Mouse (Mus musculus): ENCODE data around the gene Glyctk.
"Not testable (repeated sequence)": the region's sequence is repeated elsewhere in the genome, so short reads cannot be mapped to it uniquely, and the experiment has no call there.

The Glyctk gene

DNA sequence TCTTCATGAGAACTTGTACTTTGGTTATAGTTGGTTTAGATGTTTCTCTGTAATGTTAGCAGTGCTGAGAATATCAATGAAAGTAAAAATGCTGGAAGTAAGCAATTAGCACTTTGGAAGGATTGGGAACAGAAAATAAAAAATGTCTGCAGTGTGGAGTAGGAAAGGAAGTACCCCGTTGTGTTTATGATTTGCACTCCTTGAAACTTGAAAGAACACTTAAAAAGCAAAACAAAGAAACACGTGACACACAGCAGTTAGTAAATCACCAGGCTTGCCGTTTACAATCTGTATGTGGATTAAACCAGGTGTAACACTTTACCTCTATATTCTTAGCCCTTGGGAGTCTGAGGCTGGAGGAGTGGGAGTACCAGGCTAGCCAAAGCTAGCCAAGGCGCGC lies 18.8 kb upstream of the Glyctk start:
- no peak for ATAC-seq (ENCODE audit: low TSS enrichment)

DNA sequence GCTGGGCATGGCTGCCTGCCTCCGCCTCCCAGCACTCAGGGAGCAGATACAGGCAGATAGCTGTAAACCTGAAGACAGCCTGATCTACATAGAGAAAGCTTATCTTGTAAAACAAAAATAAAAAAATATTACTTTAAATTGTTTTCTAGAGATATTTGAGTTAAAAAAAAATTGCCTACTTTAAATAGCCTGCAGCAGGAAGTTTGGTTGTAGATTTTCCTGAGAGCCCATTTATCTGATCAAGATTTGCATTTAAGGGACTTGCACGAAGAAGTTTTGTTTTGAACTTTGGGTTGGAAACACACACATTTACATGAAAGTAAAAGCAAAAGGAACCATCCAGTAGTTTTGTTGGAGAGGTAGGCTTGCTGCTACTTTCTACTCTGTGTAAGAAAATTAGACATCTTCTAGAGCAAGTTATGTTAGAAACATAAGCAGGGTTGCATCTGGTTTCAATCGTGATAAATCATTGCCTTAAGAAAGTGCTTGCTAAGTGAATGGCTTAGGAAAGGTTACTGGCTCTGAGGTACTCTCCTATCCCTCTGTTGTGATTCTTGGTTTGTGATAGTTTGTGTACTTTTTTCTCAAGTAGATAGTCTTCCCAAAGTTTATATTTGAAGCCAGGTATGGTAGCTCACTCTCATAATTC lies 17.7 kb upstream of the Glyctk start:
- ATAC-seq (ENCODE audit: low TSS enrichment) = no peak

DNA sequence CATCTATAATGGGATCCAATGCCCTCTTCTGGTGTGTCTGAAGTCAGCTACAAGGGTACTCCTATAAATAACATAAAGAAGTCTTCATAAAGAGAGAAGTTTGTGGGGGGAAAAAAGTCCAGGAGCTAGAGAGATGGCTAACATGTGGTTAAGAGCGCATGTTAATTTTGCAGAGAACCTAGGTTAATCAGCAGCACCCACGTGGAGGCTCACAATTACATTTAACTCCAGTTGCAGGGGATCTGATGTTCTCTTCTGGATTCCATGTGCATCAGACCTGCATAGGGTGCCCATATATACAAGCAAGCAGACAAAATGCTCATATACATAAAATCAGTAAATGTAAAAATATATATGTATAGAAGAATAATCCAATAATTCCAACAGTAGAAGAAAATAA lies 15.4 kb upstream of the Glyctk start:
- no peak for ATAC-seq (ENCODE audit: low TSS enrichment)

- no peak for ATAC-seq (ENCODE audit: low TSS enrichment)
These were observed 14.6 kb upstream of the Glyctk start for GRCm38 (mm10) chr9:106172527-106172926.

DNA sequence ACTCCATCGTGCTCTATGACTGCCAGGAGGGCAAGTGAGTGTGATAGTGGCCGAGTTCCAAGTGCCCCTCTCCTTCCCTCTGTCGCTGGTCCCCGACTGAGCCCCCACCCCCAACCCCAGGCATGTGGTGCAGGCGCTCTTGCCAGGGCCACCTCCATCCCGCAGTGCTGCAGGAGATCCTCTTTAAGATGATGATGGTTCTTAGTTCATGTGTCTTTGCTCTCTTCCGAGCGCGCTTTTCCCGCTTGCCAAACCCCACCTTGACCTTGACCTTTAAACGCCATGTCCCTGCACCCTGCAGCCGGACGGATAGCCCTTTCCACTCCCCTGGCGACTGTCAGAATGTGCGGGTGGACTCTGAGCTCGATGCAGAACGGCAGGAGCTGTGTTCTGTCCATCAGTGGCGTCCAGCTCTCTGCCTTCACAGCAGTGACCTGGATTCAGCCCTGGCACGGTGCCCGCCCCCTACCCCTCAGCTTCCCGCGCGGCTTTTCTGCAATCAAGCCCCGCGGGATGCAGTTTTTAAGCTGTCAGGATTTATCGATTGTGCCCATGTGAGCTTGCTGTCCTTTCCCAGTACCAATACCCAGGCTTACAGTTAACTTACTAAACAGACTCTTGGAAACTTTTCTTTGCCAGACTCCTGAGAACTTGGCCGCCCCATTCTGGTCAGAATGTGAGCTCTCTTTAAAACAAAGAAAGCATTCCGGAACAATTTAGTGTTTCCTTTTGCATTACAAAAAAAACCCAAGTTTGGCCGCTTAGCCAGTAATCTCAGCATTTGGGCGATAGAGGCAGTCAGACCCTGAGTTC lies 13.6 kb upstream of the Glyctk start:
- peak; percentile 5; the same call in 1 of the 2 replicates for ATAC-seq (ENCODE audit: low TSS enrichment)

DNA sequence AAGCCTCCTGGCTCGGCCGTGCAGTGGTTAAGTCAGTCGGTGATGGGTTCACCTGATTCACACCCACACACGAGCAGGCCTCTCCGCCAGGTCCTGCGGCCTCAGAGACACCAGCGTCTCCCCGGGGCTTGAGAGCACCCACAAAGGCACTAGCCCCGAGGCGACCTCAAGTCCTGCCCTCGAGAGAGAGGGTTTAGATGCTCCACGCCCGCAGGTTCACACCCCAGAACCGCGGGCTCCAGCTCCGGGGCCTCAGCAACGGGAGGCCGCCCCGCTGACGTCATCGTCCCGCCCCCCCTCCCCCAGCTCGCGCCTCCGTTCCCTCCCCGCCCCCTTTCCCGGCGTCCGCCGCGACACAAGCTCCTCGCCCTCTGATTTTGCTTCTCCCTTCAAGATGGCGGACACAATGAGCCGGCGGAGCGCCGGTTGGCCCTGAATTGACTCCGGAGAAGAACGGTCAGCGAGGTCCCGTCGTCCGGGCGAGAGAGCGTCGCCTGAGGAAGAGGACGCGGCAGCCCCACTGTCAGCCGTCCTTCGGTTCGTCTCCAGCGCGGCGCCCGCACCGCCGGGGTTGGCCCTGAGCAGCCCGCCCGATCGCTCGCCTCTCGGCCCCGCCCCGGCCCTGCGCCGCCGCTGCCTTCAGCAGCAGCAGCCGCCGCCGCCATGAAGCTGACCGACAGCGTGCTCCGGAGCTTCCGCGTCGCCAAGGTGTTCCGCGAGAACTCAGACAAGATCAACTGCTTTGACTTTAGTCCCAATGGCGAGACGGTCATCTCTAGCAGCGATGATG lies 12.8 kb upstream of the Glyctk start, which contains the start of gene Wdr82:
Wdr82 (plus strand) TSS at position 373 of the 790 bp plus-strand sequence.
- ATAC-seq (ENCODE audit: low TSS enrichment) = peak; percentile 76

DNA sequence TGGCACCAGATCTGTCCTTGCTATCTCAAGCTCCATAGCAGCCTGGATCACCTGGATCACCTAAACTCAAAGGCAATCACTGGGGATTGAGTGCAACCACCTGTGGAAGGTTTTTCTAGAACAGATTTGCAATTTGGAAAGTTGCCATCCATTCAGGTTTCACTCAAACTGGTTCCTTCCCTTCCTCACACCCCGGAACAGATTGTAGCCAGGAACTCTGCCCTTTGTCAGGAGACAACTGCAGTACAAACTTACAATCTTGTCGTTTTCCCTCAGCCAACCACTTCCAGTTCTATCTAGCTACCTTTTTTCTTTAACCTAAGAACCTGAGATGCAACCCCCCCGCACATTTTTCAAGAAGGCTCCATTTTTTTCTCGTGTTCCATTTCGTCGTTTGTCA lies 12.0 kb upstream of the Glyctk start:
- no peak for ATAC-seq (ENCODE audit: low TSS enrichment)

DNA sequence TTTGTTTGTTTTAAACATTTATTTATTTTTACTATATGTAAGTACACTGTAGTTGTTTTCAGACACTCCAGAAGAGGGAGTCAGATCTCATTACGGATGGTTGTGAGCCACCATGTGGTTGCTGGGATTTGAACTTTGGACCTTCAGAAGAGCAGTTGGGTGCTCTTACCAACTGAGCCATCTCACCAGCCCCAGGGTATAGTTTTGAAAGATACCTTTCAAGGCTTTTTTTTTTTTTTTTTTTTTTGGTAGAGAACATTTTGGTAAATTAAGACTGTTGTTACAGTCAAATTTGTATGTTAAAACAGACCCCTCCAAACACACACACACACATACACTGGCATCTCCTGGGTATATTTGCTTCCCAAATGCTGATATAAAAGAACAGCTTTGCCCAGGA lies 11.1 kb upstream of the Glyctk start:
- not testable (repeated sequence) for ATAC-seq (ENCODE audit: low TSS enrichment)

DNA sequence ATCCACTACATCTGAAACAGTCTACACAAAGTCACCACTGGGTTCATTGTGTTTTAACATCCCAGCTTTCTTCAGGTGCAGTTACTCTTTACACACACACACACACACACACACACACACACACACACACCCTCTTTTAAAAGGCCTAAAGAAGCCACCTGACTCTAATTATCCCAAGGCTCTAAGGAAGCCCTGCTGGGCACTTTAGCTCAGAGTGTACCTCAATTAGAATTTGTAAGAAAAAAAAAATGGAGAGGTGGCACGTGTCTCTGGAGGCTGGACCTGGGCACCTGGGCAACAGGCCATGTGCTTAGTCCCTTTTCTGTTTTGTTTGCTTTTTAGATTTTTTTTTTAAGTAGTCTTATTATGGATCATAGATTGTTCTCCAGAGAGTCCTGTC lies 9.8 kb upstream of the Glyctk start:
- ATAC-seq (ENCODE audit: low TSS enrichment) = no peak

GRCm38 (mm10) chr9:106167241-106167640 lies 9.3 kb upstream of the Glyctk start:
- ATAC-seq (ENCODE audit: low TSS enrichment) = no peak

GRCm38 (mm10) chr9:106166709-106167108 lies 8.8 kb upstream of the Glyctk start:
- no peak for ATAC-seq (ENCODE audit: low TSS enrichment)

- ATAC-seq (ENCODE audit: low TSS enrichment) = no peak
These were observed 2.5 kb upstream of the Glyctk start for GRCm38 (mm10) chr9:106160426-106160825.

DNA sequence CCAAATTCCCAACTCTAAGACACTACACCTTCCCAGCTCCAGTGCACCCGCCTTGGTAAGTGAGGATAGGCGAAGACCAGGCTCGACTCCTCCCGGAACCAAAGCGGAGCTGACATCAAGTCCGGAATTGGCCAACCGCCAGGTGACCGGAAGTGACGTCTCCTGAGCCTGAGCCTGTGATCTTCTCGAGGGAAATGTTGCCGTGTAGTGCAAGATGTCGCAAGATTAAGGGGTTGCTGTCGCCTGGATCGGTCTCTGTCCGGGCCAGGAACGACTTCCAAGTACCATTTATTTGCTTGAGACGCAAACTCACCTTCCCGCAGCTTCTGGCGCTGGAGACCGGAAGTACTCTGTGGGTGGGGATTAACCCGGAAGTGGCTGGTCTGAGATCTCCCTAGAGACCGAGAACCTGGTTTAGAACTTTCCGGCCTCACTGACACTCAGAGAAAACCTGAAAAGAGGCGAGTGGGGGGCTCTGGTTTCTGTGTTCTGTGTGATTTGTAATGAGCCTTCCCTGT lies 1.9 kb upstream of the Glyctk start:
- peak; percentile 94 for ATAC-seq (ENCODE audit: low TSS enrichment)

DNA sequence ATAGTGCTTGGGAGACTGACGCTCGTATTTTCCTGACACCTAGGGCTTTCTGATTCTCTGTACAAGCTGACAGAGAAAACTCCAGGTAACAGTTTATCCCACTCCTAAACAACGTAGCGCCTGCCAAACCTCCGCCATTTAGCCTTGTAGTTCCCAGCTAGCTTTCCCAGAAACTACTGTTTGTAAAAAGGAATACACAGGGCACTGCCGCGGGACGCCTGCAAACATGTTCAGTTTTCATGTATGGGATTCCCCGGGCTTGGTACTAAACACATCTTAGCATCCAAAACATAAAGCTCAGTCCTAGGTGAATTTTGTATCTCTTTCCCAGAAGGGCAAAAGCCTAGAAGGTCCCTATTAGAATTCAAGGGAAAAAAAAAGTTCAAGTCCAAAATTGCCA lies 1.3 kb upstream of the Glyctk start:
- no peak for ATAC-seq (ENCODE audit: low TSS enrichment)

- ATAC-seq (ENCODE audit: low TSS enrichment) = no peak
These were observed 364 bp downstream of the Glyctk start for GRCm38 (mm10) chr9:106157623-106157925.

- ATAC-seq (ENCODE audit: low TSS enrichment) = no peak
These were observed 866 bp downstream of the Glyctk start for GRCm38 (mm10) chr9:106156921-106157622.

DNA sequence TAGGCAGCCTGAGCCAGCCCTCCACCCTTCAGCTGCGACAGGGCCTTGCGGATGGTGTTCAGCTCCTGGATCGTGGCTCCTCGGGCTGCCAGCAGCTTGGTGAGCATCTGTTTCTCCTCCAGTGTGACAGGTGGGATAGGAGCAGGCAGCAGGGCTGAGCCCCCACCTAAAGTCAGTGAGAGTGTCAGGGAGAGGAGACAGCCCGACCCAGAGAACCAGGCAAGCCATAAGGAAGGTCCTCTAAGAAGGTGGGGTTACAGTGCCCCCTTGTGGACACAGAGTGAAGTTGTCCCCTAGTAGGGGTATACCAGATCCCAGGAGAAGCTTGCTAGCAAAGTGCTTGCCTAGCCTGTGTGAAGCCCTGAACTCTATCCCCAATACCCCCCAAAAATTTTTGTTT lies 1.5 kb downstream of the Glyctk start:
- ATAC-seq (ENCODE audit: low TSS enrichment) = no peak

DNA sequence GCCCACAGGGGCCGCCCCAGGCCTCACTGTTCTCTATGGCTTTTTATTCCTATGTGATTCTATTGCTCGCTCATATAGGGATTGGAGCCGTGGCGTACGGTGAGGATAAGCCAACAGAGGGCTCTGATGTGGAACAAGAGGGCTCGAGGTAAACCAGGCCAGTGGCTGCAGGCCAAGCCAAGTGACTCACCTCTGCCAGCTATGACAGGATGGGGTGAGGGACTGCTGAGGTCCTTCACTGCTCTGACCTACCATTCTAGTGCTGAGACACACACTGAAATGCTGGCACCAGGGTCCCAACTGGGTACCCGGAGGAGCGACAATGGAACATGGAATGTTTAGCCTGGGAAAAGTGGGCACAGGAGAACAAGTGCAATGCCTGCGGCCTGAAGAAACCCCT lies 3.8 kb downstream of the Glyctk start:
- ATAC-seq (ENCODE audit: low TSS enrichment) = no peak

DNA sequence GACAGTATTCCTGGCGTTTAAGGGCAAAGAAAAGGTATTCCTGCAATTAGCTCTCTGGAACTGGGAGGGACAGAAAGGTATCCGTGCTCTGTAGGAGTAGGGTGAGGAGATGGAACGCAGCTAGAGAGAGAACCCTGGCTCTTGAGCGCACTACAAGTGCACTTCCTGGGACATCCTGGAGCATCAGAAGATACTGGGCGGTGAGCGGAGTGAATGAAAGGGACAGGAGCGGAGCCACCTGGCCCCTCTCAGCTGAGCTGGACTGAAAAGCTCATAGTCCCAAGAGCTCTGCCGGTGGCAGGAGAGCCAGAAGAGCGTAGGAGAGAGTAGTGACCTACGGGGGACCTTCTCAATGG lies 8.6 kb downstream of the Glyctk start:
- ATAC-seq (ENCODE audit: low TSS enrichment) = no peak

DNA sequence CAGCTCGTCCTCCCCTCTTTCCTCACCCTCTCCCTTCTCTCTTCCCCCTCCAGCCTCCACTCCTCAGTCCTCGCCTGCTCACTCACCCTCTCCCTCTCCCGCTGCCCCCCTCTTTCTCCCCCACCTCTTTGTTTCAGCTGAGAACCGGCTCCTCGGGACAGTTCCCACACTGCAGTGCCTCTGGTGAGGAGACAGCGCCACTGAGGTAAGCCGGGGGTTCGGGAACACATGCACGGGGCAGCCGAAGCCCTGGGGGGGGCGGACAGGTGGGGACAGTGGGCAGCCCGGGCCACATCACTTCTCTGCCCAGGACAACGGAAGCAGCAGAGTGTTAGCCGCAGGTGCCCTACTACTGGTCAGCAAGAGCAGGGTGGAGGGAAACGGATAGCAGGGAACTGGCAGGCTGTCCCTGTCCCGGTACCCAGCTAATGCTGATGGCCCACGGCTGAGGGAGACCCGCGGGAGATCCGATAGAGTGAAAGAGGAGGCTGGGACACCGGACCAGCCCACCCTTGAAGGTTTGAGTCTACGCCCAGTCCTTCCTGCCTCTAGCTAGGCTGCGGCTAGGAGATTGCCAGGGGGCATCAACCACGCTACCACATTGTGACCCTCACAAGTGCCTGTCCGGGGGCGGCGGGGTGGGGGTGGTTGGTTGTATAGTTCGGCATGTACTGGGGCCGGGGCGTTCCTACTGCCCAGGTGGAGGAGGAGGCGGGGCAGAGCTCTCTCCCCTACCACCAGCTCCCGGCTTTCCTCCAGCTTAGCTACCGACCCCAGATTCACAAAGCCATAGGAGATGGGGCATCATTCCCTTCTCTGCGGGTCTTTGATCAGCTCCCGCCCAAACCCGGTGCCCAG lies 9.2 kb downstream of the Glyctk start:
- ATAC-seq (ENCODE audit: low TSS enrichment) = no peak

DNA sequence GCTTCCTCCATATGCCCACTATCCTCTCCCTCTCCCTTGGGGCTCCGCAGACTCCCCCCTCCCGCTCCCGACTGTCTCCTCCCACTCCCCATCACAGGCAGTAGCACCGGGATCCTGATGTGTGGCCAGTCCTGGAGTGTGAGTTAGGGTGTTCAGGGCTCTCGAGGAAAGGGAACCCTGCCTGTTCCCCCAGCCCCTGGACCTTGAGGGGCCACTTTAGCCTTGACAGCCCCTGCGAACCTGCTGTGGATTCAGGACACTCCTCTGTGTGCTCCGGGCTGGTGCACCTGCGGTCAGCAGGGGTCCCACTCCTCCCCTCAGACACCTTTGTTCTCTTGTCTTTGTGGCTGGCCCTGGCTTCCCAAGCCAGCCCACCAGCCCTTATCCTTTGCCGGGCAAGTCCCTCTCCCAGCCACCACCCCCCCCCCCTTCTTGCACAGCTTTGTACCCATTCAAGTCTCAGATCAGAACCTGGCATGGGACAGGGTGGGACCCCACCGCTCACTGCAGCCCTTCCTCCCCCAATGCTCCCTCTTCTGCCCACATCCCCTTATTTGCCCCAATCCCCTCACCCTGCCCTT lies 10.0 kb downstream of the Glyctk start:
- ATAC-seq (ENCODE audit: low TSS enrichment) = no peak
